Mouse (Mus musculus) limb, embryonic 14.5 days (tissue): Measurements from ENCODE around the gene Ubl3. TPM values are rescaled to one million over a fixed set of nuclear protein-coding genes. Genes with fewer than 3 reads are reported as not detected.

Experiments used
- ATAC-seq: fragments of 200-750 bp; cut with Nextera tagmentation; 2 replicates; pipeline ENCODE4 v1.8.0; 2017; ENCODE audit warnings: low read depth, moderate number of reproducible peaks, moderate TSS enrichment; ENCODE audit not compliant: low FRiP score
- DNase-seq: peaks from one replicate; pipeline ENCODE4 v3.0.0-alpha.2; 2015; ENCODE audit warnings: low spot score
- H3K27ac ChIP-seq: fragments of 300-500 bp; sonication (generic); replicated peaks from 2 replicates; pipeline ENCODE4 v1.5.1; 2014; ENCODE audit warnings: low read depth, mild to moderate bottlenecking, low read length, moderate library complexity, mixed read lengths
- H3K27me3 ChIP-seq: fragments of 300-500 bp; sonication (generic); 2 replicates; pipeline ENCODE4 v1.6.1; 2014; ENCODE audit warnings: low read length, mixed read lengths; ENCODE audit not compliant: control insufficient read depth, insufficient read depth
- H3K36me3 ChIP-seq: fragments of 300-500 bp; sonication (generic); 2 replicates; pipeline ENCODE4 v1.6.1; 2014; ENCODE audit warnings: mild to moderate bottlenecking, low read length, moderate library complexity, mixed read lengths; ENCODE audit not compliant: control insufficient read depth, insufficient read depth
- H3K4me1 ChIP-seq: fragments of 300-500 bp; sonication (generic); 2 replicates; pipeline ENCODE4 v1.6.1; 2014; ENCODE audit warnings: antibody characterized with exemption, low read length, mixed read lengths; ENCODE audit not compliant: control insufficient read depth, insufficient read depth
- H3K4me2 ChIP-seq: fragments of 300-500 bp; sonication (generic); replicated peaks from 2 replicates; pipeline ENCODE4 v1.6.1; 2014; ENCODE audit warnings: low read depth, mild to moderate bottlenecking, low read length, moderate library complexity; ENCODE audit not compliant: severe bottlenecking
- H3K4me3 ChIP-seq: fragments of 300-500 bp; sonication (generic); replicated peaks from 2 replicates; pipeline ENCODE4 v1.5.1; 2014; ENCODE audit warnings: low read length
- H3K9ac ChIP-seq: fragments of 300-500 bp; sonication (generic); 2 replicates; pipeline ENCODE4 v1.6.1; 2014; ENCODE audit warnings: mild to moderate bottlenecking, low read depth, low read length, moderate library complexity; ENCODE audit not compliant: severe bottlenecking
- H3K9me3 ChIP-seq: fragments of 300-500 bp; sonication (generic); 2 replicates; pipeline ENCODE4 v1.6.1; 2016; ENCODE audit warnings: low read length; ENCODE audit not compliant: control insufficient read depth
- POLR2A ChIP-seq: fragments of 200-500 bp; IDR thresholded peaks from 2 replicates; pipeline ENCODE4 v1.8.0; 2012; ENCODE audit warnings: inconsistent platforms, mild to moderate bottlenecking, moderate library complexity, borderline replicate concordance; ENCODE audit not compliant: insufficient read depth, insufficient read length; ENCODE audit errors: extremely low read depth
- WGBS: fragments of 180-500 bp; shearing (Covaris S2); extraction: QIAGEN DNeasy Blood & Tissue Kit; methylation state at CpG from one replicate; pipeline ENCODE4 v1.1.7; 2014; 5-methylcytosine and 5-hydroxymethylcytosine counted together
- polyA plus RNA-seq, 2 experiments: library from polyadenylated mRNA; depleted of rRNA in 1 of 2; stranded (reverse) in 1 of 2; unstranded in 1 of 2; fragments of >200 nt; fragmentation: Nextera tagmentation in 1 of 2; extraction: Ambion mirVana in 1 of 2; gene quantifications; 2 replicates each; pipeline versions ENCODE4 v1.2.1 to v1.2.3; 2012 to 2014

Gene Ubl3
- polyA plus RNA-seq, 2 experiments = 30.3 to 73.6 TPM

GRCm38 (mm10) chr5:148542196-148542595, 10.4 kb downstream of the Ubl3 start:
- no peak for ATAC-seq
- TF ChIP-seq POLR2A = no peak
- H3K4me3 ChIP-seq = no peak overlapping the region
- no peak overlapping the region for H3K27ac ChIP-seq
- no peaks in the 10 kb centered on the region for H3K27me3 ChIP-seq
- no peaks in the 10 kb centered on the region for H3K9me3 ChIP-seq
- H3K9ac ChIP-seq = no peak overlapping the region
- WGBS = 51% methylated on average over 2 of the region's 2 CpGs
- H3K4me2 ChIP-seq = no peak overlapping the region
- H3K4me1 ChIP-seq = 0 out of 2 replicates have a peak, but pooled peaks cover 5% of the 10 kb centered on the region
- DNase-seq = no peak
- no peaks in the 10 kb centered on the region for H3K36me3 ChIP-seq

- WGBS = 85% methylated on average over 4 of the region's 4 CpGs
- no peaks in the 10 kb centered on the region for H3K9me3 ChIP-seq
- H3K9ac ChIP-seq = no peak overlapping the region
- no peak for ATAC-seq
- H3K4me1 ChIP-seq = peaks cover 6% of the 10 kb centered on the region; the same call in 1 of the 2 replicates
- no peaks in the 10 kb centered on the region for H3K27me3 ChIP-seq
- H3K4me3 ChIP-seq = no peak overlapping the region
- H3K36me3 ChIP-seq = no peaks in the 10 kb centered on the region
- no peak for TF ChIP-seq POLR2A
- no peak overlapping the region for H3K27ac ChIP-seq
- no peak overlapping the region for H3K4me2 ChIP-seq
- DNase-seq = no peak
Measured at GRCm38 (mm10) chr5:148535669-148536430, 16.7 kb downstream of the Ubl3 start.

- H3K4me2 ChIP-seq = no peak overlapping the region
- WGBS = 75% methylated on average over 3 of the region's 3 CpGs
- ATAC-seq = no peak
- H3K27me3 ChIP-seq = no peaks in the 10 kb centered on the region
- H3K36me3 ChIP-seq = no peaks in the 10 kb centered on the region
- no peak overlapping the region for H3K27ac ChIP-seq
- H3K9me3 ChIP-seq = no peaks in the 10 kb centered on the region
- TF ChIP-seq POLR2A = no peak
- peaks cover 6% of the 10 kb centered on the region; the same call in 1 of the 2 replicates for H3K4me1 ChIP-seq
- H3K9ac ChIP-seq = no peak overlapping the region
- no peak overlapping the region for H3K4me3 ChIP-seq
- DNase-seq = peak; percentile 68
Measured at GRCm38 (mm10) chr5:148534644-148535043, 17.9 kb downstream of the Ubl3 start.

GRCm38 (mm10) chr5:148533924-148534323, 18.7 kb downstream of the Ubl3 start:
- no peak overlapping the region for H3K4me3 ChIP-seq
- H3K4me1 ChIP-seq = peaks cover 6% of the 10 kb centered on the region; the same call in 1 of the 2 replicates
- ATAC-seq = no peak
- H3K27me3 ChIP-seq = no peaks in the 10 kb centered on the region
- no peak for DNase-seq
- H3K36me3 ChIP-seq = no peaks in the 10 kb centered on the region
- WGBS = 88% methylated on average over 2 of the region's 2 CpGs
- no peaks in the 10 kb centered on the region for H3K9me3 ChIP-seq
- TF ChIP-seq POLR2A = no peak
- no peak overlapping the region for H3K4me2 ChIP-seq
- H3K27ac ChIP-seq = no peak overlapping the region
- no peak overlapping the region for H3K9ac ChIP-seq

GRCm38 (mm10) chr5:148532201-148532600, 20.4 kb downstream of the Ubl3 start:
- DNase-seq = no peak
- no peak overlapping the region for H3K9ac ChIP-seq
- no peaks in the 10 kb centered on the region for H3K27me3 ChIP-seq
- H3K4me2 ChIP-seq = no peak overlapping the region
- H3K9me3 ChIP-seq = no peaks in the 10 kb centered on the region
- H3K4me3 ChIP-seq = no peak overlapping the region
- H3K27ac ChIP-seq = no peak overlapping the region
- TF ChIP-seq POLR2A = no peak
- H3K4me1 ChIP-seq = peaks cover 6% of the 10 kb centered on the region; the same call in 1 of the 2 replicates
- WGBS = 30% methylated on average over 5 of the region's 5 CpGs
- no peak for ATAC-seq
- no peaks in the 10 kb centered on the region for H3K36me3 ChIP-seq
